Mouse (Mus musculus): ENCODE results near the gene Rdh5.

GRCm38 (mm10) chr10:128878291-128878690, 44.4 kb downstream of the Rdh5 start:
- TF ChIP-seq CTCF (IDR thresholded peaks at IDR 0.05; ENCODE audit: extremely low read depth, insufficient read depth, low read length) (no peak), POLR2A (IDR thresholded peaks at IDR 0.05; ENCODE audit: extremely low read depth, insufficient read depth, low read length) (no peak)
